Mouse (Mus musculus) midbrain, embryonic 15.5 days (tissue): ENCODE measurements around the gene Myo1d. TPM values are rescaled to one million over a fixed set of nuclear protein-coding genes. Genes with fewer than 3 reads are reported as not detected.

ENCODE experiments used
- ATAC-seq: fragments of 200-750 bp; cut with Nextera tagmentation; replicated peaks from 2 replicates; pipeline ENCODE4 v1.8.0; 2017; ENCODE audit warnings: moderate TSS enrichment
- H3K27ac ChIP-seq: fragments of 300-500 bp; sonication (generic); 2 replicates; pipeline ENCODE4 v1.5.1; 2015; ENCODE audit warnings: mild to moderate bottlenecking, inconsistent platforms
- H3K27me3 ChIP-seq: fragments of 300-500 bp; sonication (generic); replicated peaks from 2 replicates; pipeline ENCODE4 v1.6.1; 2015; ENCODE audit warnings: inconsistent platforms
- H3K36me3 ChIP-seq: fragments of 300-500 bp; sonication (generic); replicated peaks from 2 replicates; pipeline ENCODE4 v1.6.1; 2015; ENCODE audit warnings: inconsistent platforms
- H3K4me1 ChIP-seq: fragments of 300-500 bp; sonication (generic); 2 replicates; pipeline ENCODE4 v1.6.1; 2015; ENCODE audit warnings: inconsistent platforms
- H3K4me2 ChIP-seq: fragments of 300-500 bp; sonication (generic); 2 replicates; pipeline ENCODE4 v1.6.1; 2015; ENCODE audit warnings: inconsistent platforms, mild to moderate bottlenecking, moderate library complexity
- H3K4me3 ChIP-seq: fragments of 300-500 bp; sonication (generic); 2 replicates; pipeline ENCODE4 v1.5.1; 2015; ENCODE audit warnings: mild to moderate bottlenecking, inconsistent platforms
- H3K9ac ChIP-seq: fragments of 300-500 bp; sonication (generic); 2 replicates; pipeline ENCODE4 v1.6.1; 2015; ENCODE audit warnings: mild to moderate bottlenecking, inconsistent platforms
- H3K9me3 ChIP-seq: fragments of 300-500 bp; sonication (generic); 2 replicates; pipeline ENCODE4 v1.6.1; 2016; ENCODE audit warnings: inconsistent platforms
- WGBS: fragments of 180-500 bp; shearing (Covaris S2); methylation state at CpG from one replicate; pipeline ENCODE4 v1.1.7; 2015; ENCODE audit warnings: mixed read lengths; 5-methylcytosine and 5-hydroxymethylcytosine counted together
- polyA plus RNA-seq: library from polyadenylated mRNA; unstranded; fragments of >200 nt; fragmentation: Nextera tagmentation; extraction: Ambion mirVana; gene quantifications from 2 replicates; pipeline ENCODE4 v1.2.1, GENCODE M21; 2015

Gene Myo1d
- polyA plus RNA-seq, 1 experiment from 2014 or later: 2.7 TPM

- peak; percentile 97 for ATAC-seq
- Histone ChIP-seq H3K36me3 (no peaks in the 10 kb centered on the region), H3K27me3 (no peaks in the 10 kb centered on the region), H3K4me2 (peak overlapping the region; percentile 6; the same call in 1 of the 2 replicates), H3K9me3 (no peaks in the 10 kb centered on the region), H3K4me3 (no peak overlapping the region), H3K9ac (peak overlapping the region; percentile 29; the same call in 1 of the 2 replicates), H3K4me1 (peaks cover 49% of the 10 kb centered on the region), H3K27ac (peak overlapping the region; percentile 88)
- WGBS: 11% methylated on average over 9 of the region's 9 CpGs
Observed at GRCm38 (mm10) chr11:80518421-80519367, 261.1 kb downstream of the Myo1d start.

- WGBS: 72% methylated on average over 8 of the region's 8 CpGs
- ATAC-seq: no peak
- Histone ChIP-seq H3K9me3 (no peaks in the 10 kb centered on the region), H3K27me3 (no peaks in the 10 kb centered on the region), H3K9ac (no peak overlapping the region), H3K4me1 (peaks cover 49% of the 10 kb centered on the region), H3K36me3 (no peaks in the 10 kb centered on the region), H3K4me2 (no peak overlapping the region), H3K4me3 (no peak overlapping the region), H3K27ac (peak overlapping the region; percentile 4; the same call in 1 of the 2 replicates)
Observed at GRCm38 (mm10) chr11:80515895-80516294, 263.9 kb downstream of the Myo1d start.

GRCm38 (mm10) chr11:80515346-80515745, 264.5 kb downstream of the Myo1d start:
- WGBS: 49% methylated on average over 1 of the region's 1 CpGs
- Histone ChIP-seq H3K4me1 (peaks cover 49% of the 10 kb centered on the region), H3K9me3 (no peaks in the 10 kb centered on the region), H3K4me3 (no peak overlapping the region), H3K27me3 (no peaks in the 10 kb centered on the region), H3K36me3 (no peaks in the 10 kb centered on the region), H3K9ac (no peak overlapping the region), H3K4me2 (no peak overlapping the region), H3K27ac (peak overlapping the region; percentile 32; the same call in 1 of the 2 replicates)
- ATAC-seq: no peak

- Histone ChIP-seq H3K9ac (no peak overlapping the region), H3K27me3 (no peaks in the 10 kb centered on the region), H3K4me2 (no peak overlapping the region), H3K27ac (no peak overlapping the region), H3K9me3 (no peaks in the 10 kb centered on the region), H3K4me3 (no peak overlapping the region), H3K4me1 (peaks cover 47% of the 10 kb centered on the region), H3K36me3 (no peaks in the 10 kb centered on the region)
- no peak for ATAC-seq
- WGBS: 40% methylated on average over 7 of the region's 7 CpGs
Observed at GRCm38 (mm10) chr11:80513796-80514195, 266.0 kb downstream of the Myo1d start.

GRCm38 (mm10) chr11:80512313-80513056, 267.3 kb downstream of the Myo1d start:
- ATAC-seq: no peak
- Histone ChIP-seq H3K9me3 (no peaks in the 10 kb centered on the region), H3K9ac (no peak overlapping the region), H3K27ac (no peak overlapping the region), H3K4me3 (no peak overlapping the region), H3K36me3 (no peaks in the 10 kb centered on the region), H3K27me3 (no peaks in the 10 kb centered on the region), H3K4me1 (peaks cover 39% of the 10 kb centered on the region), H3K4me2 (no peak overlapping the region)
- WGBS: 65% methylated on average over 19 of the region's 19 CpGs

GRCm38 (mm10) chr11:80510124-80510523, 269.7 kb downstream of the Myo1d start:
- no peak overlapping the region for H3K27ac ChIP-seq
- no peak overlapping the region for H3K4me2 ChIP-seq
- no peaks in the 10 kb centered on the region for H3K36me3 ChIP-seq
- ATAC-seq: no peak
- no peaks in the 10 kb centered on the region for H3K9me3 ChIP-seq
- H3K4me3 ChIP-seq: no peak overlapping the region
- H3K9ac ChIP-seq: no peak overlapping the region
- peaks cover 32% of the 10 kb centered on the region for H3K4me1 ChIP-seq
- 86% methylated on average over 10 of the region's 10 CpGs for WGBS
- H3K27me3 ChIP-seq: no peaks in the 10 kb centered on the region

GRCm38 (mm10) chr11:80509176-80509506, 270.7 kb downstream of the Myo1d start:
- no peak for ATAC-seq
- Histone ChIP-seq H3K27me3 (no peaks in the 10 kb centered on the region), H3K4me1 (peaks cover 37% of the 10 kb centered on the region), H3K9me3 (no peaks in the 10 kb centered on the region), H3K9ac (peak overlapping the region; percentile 21), H3K4me2 (0 out of 2 replicates have a peak overlapping the region, but pooled peaks have one; percentile 2), H3K36me3 (no peaks in the 10 kb centered on the region), H3K4me3 (no peak overlapping the region), H3K27ac (peak overlapping the region; percentile 74)
- WGBS: 71% methylated on average over 5 of the region's 5 CpGs

GRCm38 (mm10) chr11:80508361-80509175, 271.3 kb downstream of the Myo1d start:
- Histone ChIP-seq H3K4me1 (peaks cover 38% of the 10 kb centered on the region), H3K27me3 (no peaks in the 10 kb centered on the region), H3K36me3 (no peaks in the 10 kb centered on the region), H3K4me2 (0 out of 2 replicates have a peak overlapping the region, but pooled peaks have one; percentile 2), H3K4me3 (no peak overlapping the region), H3K9ac (peak overlapping the region; percentile 20; the same call in 1 of the 2 replicates), H3K27ac (peak overlapping the region; percentile 74), H3K9me3 (no peaks in the 10 kb centered on the region)
- WGBS: 33% methylated on average over 19 of the region's 19 CpGs
- ATAC-seq: no peak

GRCm38 (mm10) chr11:80507791-80508190, 272.0 kb downstream of the Myo1d start:
- H3K4me2 ChIP-seq: no peak overlapping the region
- H3K4me1 ChIP-seq: peaks cover 44% of the 10 kb centered on the region
- H3K27ac ChIP-seq: no peak overlapping the region
- H3K36me3 ChIP-seq: no peaks in the 10 kb centered on the region
- no peak overlapping the region for H3K9ac ChIP-seq
- H3K4me3 ChIP-seq: no peak overlapping the region
- ATAC-seq: no peak
- no peaks in the 10 kb centered on the region for H3K27me3 ChIP-seq
- no peaks in the 10 kb centered on the region for H3K9me3 ChIP-seq
- 84% methylated on average over 6 of the region's 6 CpGs for WGBS

GRCm38 (mm10) chr11:80506483-80506882, 273.3 kb downstream of the Myo1d start:
- Histone ChIP-seq H3K27me3 (no peaks in the 10 kb centered on the region), H3K9ac (no peak overlapping the region), H3K36me3 (no peaks in the 10 kb centered on the region), H3K9me3 (no peaks in the 10 kb centered on the region), H3K27ac (no peak overlapping the region), H3K4me3 (no peak overlapping the region), H3K4me1 (peaks cover 44% of the 10 kb centered on the region), H3K4me2 (no peak overlapping the region)
- no peak for ATAC-seq

GRCm38 (mm10) chr11:80505581-80505980, 274.2 kb downstream of the Myo1d start:
- Histone ChIP-seq H3K27me3 (no peaks in the 10 kb centered on the region), H3K9me3 (no peaks in the 10 kb centered on the region), H3K27ac (peak overlapping the region; percentile 99), H3K4me3 (no peak overlapping the region), H3K36me3 (no peaks in the 10 kb centered on the region), H3K4me1 (peaks cover 44% of the 10 kb centered on the region), H3K9ac (no peak overlapping the region), H3K4me2 (no peak overlapping the region)
- ATAC-seq: no peak
- 77% methylated on average over 3 of the region's 3 CpGs for WGBS
